Mouse (Mus musculus) right cerebral cortex, adult 2 months (tissue): ENCODE measurements around the gene Fbrsl1.

Source experiments
- DNase-seq, 2 experiments: peaks; one replicate each; pipeline ENCODE4 v3.0.0; 2021 to 2022; ENCODE audit warnings: low spot score in 2 of 2

The Fbrsl1 gene

GRCm38 (mm10) chr5:110361465-110361864, 86.8 kb downstream of the Fbrsl1 start:
- no peak for DNase-seq

GRCm38 (mm10) chr5:110357531-110358179, 90.6 kb downstream of the Fbrsl1 start:
- peak; percentile 91 to 93 for DNase-seq

GRCm38 (mm10) chr5:110354716-110355115, 93.6 kb downstream of the Fbrsl1 start:
- peak in 1 of 2 experiments; percentile 44 for DNase-seq

- DNase-seq, result no peak
Observed at GRCm38 (mm10) chr5:110347006-110347405, 101.3 kb downstream of the Fbrsl1 start.

- no peak for DNase-seq
Observed at GRCm38 (mm10) chr5:110345553-110345952, 102.8 kb downstream of the Fbrsl1 start.

- DNase-seq, result no peak
Observed at GRCm38 (mm10) chr5:110344524-110344923, 103.8 kb downstream of the Fbrsl1 start, which contains the start of gene Lrcol1. TSS of gene Lrcol1 (plus strand) at chr5:110344730.

- no peak for DNase-seq
Observed at GRCm38 (mm10) chr5:110342648-110343284, 105.5 kb downstream of the Fbrsl1 start, which contains the start of gene P2rx2. TSS of gene P2rx2 (minus strand) at chr5:110343212.

- DNase-seq, result no peak
Observed at GRCm38 (mm10) chr5:110338792-110339191, 109.5 kb downstream of the Fbrsl1 start.

- no peak for DNase-seq
Observed at GRCm38 (mm10) chr5:110330508-110330907, 117.8 kb downstream of the Fbrsl1 start.

- DNase-seq, result no peak
Observed at GRCm38 (mm10) chr5:110313127-110313526, 135.2 kb downstream of the Fbrsl1 start.
